17 mouse cellular contexts compared by ENCODE assay signal in the genomic region with DNA sequence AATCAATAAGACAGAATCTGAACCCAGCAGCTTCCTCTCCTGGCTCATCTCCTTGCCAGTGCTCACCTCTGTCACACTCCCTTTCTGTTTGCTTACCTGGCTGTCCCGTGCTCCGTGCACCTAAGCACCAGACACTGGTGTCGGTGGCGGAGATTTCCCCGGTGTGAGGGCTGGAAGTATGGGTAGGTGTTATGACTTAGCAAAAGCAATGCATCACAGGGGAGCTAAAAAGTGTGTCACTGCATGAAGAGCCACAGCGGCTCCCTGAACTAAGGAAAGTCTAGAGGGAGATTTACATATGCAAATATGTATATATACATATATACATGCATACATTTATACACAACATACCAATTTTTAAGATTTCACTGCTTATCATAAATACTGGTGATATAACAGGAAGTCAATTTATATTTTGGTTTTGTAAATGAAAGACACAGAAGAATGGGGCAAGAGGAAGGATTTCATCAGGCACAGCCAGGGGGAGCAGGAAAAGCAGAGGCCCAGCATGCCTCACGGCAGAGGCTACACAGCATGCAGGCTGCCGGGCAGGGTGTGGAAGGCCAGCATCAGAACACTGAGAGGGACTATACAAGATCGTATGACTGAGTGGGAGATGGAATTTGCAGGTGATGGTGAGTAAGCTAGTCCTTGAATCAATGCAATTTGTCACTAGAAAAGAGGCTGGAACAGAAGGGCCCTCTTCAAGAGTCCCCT.
A peak's percentile ranks its signal among the peaks of the same experiment; 100 is the strongest.
DNase-seq lines count a peak whose midpoint lies in the region; TF ChIP-seq lines count a peak whose summit lies in the region.
"Had no signal": no experiment of that assay in that cellular context is flagged by ENCODE, and none has a peak within 500 bp of the region (broad histone marks: within the 10 kb centered on the region; RNA-seq: fewer than 3 reads in every experiment).

No protein-coding gene starts in this region.

- no peak overlapping the region for H3K4me3 ChIP-seq in layer of hippocampus, adult 2 months
- H3K4me3 ChIP-seq: embryonic facial prominence, embryonic 13.5 days; limb, embryonic 13.5 days; midbrain, embryonic 10.5 days; neural tube, embryonic 15.5 days had no signal

- DNase-seq in heart, adult 11 months = peak; percentile 75
- no peak for DNase-seq in heart, postnatal 4 days
- DNase-seq in layer of hippocampus, adult 2 months (ENCODE audit: low spot score in 2 of 2) = no peak
- no peak for DNase-seq in layer of hippocampus, postnatal 10 days (ENCODE audit: low spot score in 2 of 2)
- peak; percentile 39 to 41 for DNase-seq in right cerebral cortex, adult 2 months (ENCODE audit: low spot score in 2 of 2)
- DNase-seq in right cerebral cortex, postnatal 36 days (ENCODE audit: low spot score in 2 of 2) = no peak
- no peak for DNase-seq in thymus, postnatal 0 days (ENCODE audit: low spot score)
- DNase-seq in cerebellum, postnatal 4 days (ENCODE audit: low spot score in 2 of 2) = no peak
- DNase-seq: cerebellum, adult 11 months; cerebellum, postnatal 36 days; kidney, postnatal 36 days; layer of hippocampus, postnatal 36 days; retina, postnatal 1 day had no signal

- H3K27ac ChIP-seq in layer of hippocampus, adult 2 months = no peak overlapping the region
- H3K27ac ChIP-seq: embryonic facial prominence, embryonic 13.5 days; limb, embryonic 13.5 days; midbrain, embryonic 10.5 days had no signal

- TF ChIP-seq CTCF in layer of hippocampus, adult 2 months (conservative IDR thresholded peaks at IDR 0.05) = peak; percentile 28

Comparison
In these comparisons a context has a peak if more than half of its experiments do, and no peak if none do; other contexts are left out.
1. DNase-seq: peak in heart, adult 11 months (single experiment) and right cerebral cortex, adult 2 months (2 of 2); none in heart, postnatal 4 days (single experiment), layer of hippocampus, adult 2 months (0 of 2), layer of hippocampus, postnatal 10 days (0 of 2), right cerebral cortex, postnatal 36 days (0 of 2), thymus, postnatal 0 days (single experiment) and cerebellum, postnatal 4 days (0 of 2).